ENCODE assay signal across 13 mouse cellular contexts in the genomic region with DNA sequence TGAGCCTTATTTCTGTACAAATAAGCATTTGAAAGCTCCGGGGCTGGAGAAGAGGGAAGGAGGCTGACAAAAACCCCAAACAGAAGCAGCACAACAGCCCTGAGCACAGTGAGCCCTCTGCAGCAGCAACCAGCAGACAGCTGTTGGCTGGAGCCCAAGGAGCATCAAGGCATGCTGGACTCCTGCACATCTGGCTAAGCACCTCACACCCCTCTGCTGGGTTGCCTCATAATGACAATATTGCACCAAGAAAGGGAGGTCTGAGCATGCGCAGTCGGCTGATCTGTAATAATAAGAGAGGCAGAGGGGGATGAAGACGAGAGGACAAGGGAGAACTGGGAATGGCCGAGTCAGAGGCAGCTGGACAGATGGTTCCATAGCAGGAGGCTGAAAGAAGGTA. TPM values are rescaled to one million over a fixed set of nuclear protein-coding genes. Genes with fewer than 3 reads are reported as not detected.
A peak's percentile ranks its signal among the peaks of the same experiment; 100 is the strongest.
DNase-seq lines count a peak whose midpoint lies in the region; ATAC-seq lines count a peak whose summit lies in the region.
"Had no signal": no experiment of that assay in that cellular context is flagged by ENCODE, and none has a peak within 500 bp of the region (broad histone marks: within the 10 kb centered on the region; RNA-seq: fewer than 3 reads in every experiment).

No protein-coding gene starts in this region.

- H3K4me2 ChIP-seq in limb, embryonic 13.5 days (replicated peaks) = no peak overlapping the region
- H3K4me2 ChIP-seq in liver, embryonic 11.5 days = peak overlapping the region; percentile 61
- H3K4me2 ChIP-seq: hindbrain, embryonic 15.5 days; neural tube, embryonic 15.5 days had no signal

- peaks cover 35% of the 10 kb centered on the region for H3K4me1 ChIP-seq in limb, embryonic 13.5 days
- H3K4me1 ChIP-seq in limb, embryonic 10.5 days = peaks cover 48% of the 10 kb centered on the region
- H3K4me1 ChIP-seq in liver, embryonic 11.5 days (replicated peaks; ENCODE audit: control insufficient read depth, insufficient read depth, low read length) = peaks cover 89% of the 10 kb centered on the region

- DNase-seq in adrenal gland, postnatal 14 days = peak; percentile 7
- DNase-seq in adrenal gland, adult (ENCODE audit: inconsistent age in 2 of 2, low spot score in 1 of 2) = no peak
- no peak for DNase-seq in limb, embryonic 10.5 days (ENCODE audit: low spot score)
- DNase-seq in 416B (ENCODE audit: low read depth) = peak; percentile 90
- no peak for DNase-seq in liver, embryonic 11.5 days (ENCODE audit: low spot score)
- no peak for DNase-seq in ovary, postnatal 14 days (ENCODE audit: low spot score)
- no peak for DNase-seq in heart, adult 8-10 months (ENCODE audit: low spot score)
- DNase-seq: adrenal gland, postnatal 10 days; right cerebral cortex, postnatal 25 days had no signal

- H3K9me3 ChIP-seq in limb, embryonic 13.5 days = no peaks in the 10 kb centered on the region
- no peaks in the 10 kb centered on the region for H3K9me3 ChIP-seq in limb, embryonic 10.5 days (replicated peaks)
- H3K9me3 ChIP-seq in liver, embryonic 11.5 days (ENCODE audit: control insufficient read depth, low read length) = no peaks in the 10 kb centered on the region
- H3K9me3 ChIP-seq: hindbrain, embryonic 15.5 days; lung, embryonic 15.5 days; neural tube, embryonic 15.5 days had no signal

- ATAC-seq in limb, embryonic 13.5 days (ENCODE audit: low FRiP score, low read depth) = peak; percentile 37; the same call in 1 of the 2 replicates
- no peak for ATAC-seq in liver, embryonic 11.5 days (replicated peaks; ENCODE audit: low FRiP score)

- H3K4me3 ChIP-seq in limb, embryonic 13.5 days = no peak overlapping the region
- H3K4me3 ChIP-seq in limb, embryonic 10.5 days = no peak overlapping the region
- peak overlapping the region; percentile 29 for H3K4me3 ChIP-seq in liver, embryonic 11.5 days (ENCODE audit: low read depth, low read length)
- H3K4me3 ChIP-seq: hindbrain, embryonic 15.5 days; lung, embryonic 15.5 days; neural tube, embryonic 15.5 days had no signal

- no peaks in the 10 kb centered on the region for H3K36me3 ChIP-seq in limb, embryonic 13.5 days
- peaks cover 5% of the 10 kb centered on the region; the same call in 1 of the 2 replicates for H3K36me3 ChIP-seq in limb, embryonic 10.5 days
- no peaks in the 10 kb centered on the region for H3K36me3 ChIP-seq in liver, embryonic 11.5 days (ENCODE audit: control insufficient read depth, insufficient read depth, low read length)
- H3K36me3 ChIP-seq: hindbrain, embryonic 15.5 days; lung, embryonic 15.5 days; neural tube, embryonic 15.5 days had no signal

- WGBS in limb, embryonic 13.5 days = 61% methylated on average over 5 of the region's 5 CpGs
- WGBS in limb, embryonic 10.5 days = 71% methylated on average over 5 of the region's 5 CpGs
- WGBS in liver, embryonic 11.5 days = 55% methylated on average over 5 of the region's 5 CpGs

- H3K27me3 ChIP-seq in limb, embryonic 13.5 days = peaks cover 21% of the 10 kb centered on the region; the same call in 1 of the 2 replicates
- peaks cover 28% of the 10 kb centered on the region; the same call in 1 of the 2 replicates for H3K27me3 ChIP-seq in limb, embryonic 10.5 days (ENCODE audit: low read depth, poor library complexity, severe bottlenecking)
- H3K27me3 ChIP-seq in liver, embryonic 11.5 days (replicated peaks; ENCODE audit: control insufficient read depth, insufficient read depth, low read length) = no peaks in the 10 kb centered on the region

- H3K27ac ChIP-seq in limb, embryonic 13.5 days = no peak overlapping the region
- H3K27ac ChIP-seq in limb, embryonic 10.5 days = no peak overlapping the region
- H3K27ac ChIP-seq in liver, embryonic 11.5 days (ENCODE audit: low read depth, low read length) = peak overlapping the region; percentile 65
- H3K27ac ChIP-seq: hindbrain, embryonic 15.5 days; neural tube, embryonic 15.5 days had no signal

- no peak overlapping the region for H3K9ac ChIP-seq in limb, embryonic 13.5 days
- H3K9ac ChIP-seq in liver, embryonic 11.5 days (ENCODE audit: low read depth, low read length) = no peak overlapping the region; the same call in 1 of the 2 replicates
- H3K9ac ChIP-seq: hindbrain, embryonic 15.5 days; lung, embryonic 15.5 days; neural tube, embryonic 15.5 days had no signal

RNA-seq across cellular contexts. Expression of a gene that starts 19.5 kb away (rescaled TPM):
- total RNA-seq in adrenal gland, postnatal 14 days (2021) = 68.8 and 93.7 TPM in 2 replicates
- 91.2 and 96.1 TPM in 2 replicates for polyA plus RNA-seq in limb, embryonic 13.5 days (2015; fragmentation: Nextera tagmentation; extraction: Ambion mirVana)
- 100 and 106 TPM in 2 replicates for polyA plus RNA-seq in limb, embryonic 10.5 days (2016; fragmentation: Nextera tagmentation; extraction: Ambion mirVana)
- polyA plus RNA-seq in liver, embryonic 11.5 days (2014; fragmentation: Nextera tagmentation; extraction: Ambion mirVana) = 63.6 and 70.9 TPM in 2 replicates
- total RNA-seq in heart, adult 8-10 months (2022) = 10 to 100 TPM; 30.3 to 37.3 (median 31.9) TPM

Comparison
In these comparisons a context has a peak if more than half of its experiments do, and no peak if none do; other contexts are left out.
1. DNase-seq: peak in adrenal gland, postnatal 14 days (single experiment) and 416B (single experiment); none in adrenal gland, adult (0 of 2), limb, embryonic 10.5 days (single experiment), liver, embryonic 11.5 days (single experiment), ovary, postnatal 14 days (single experiment) and heart, adult 8-10 months (single experiment).